Mouse (Mus musculus) gastrocnemius, adult 18-20 months (tissue): ENCODE results near the gene Grem1. TPM values are rescaled to one million over a fixed set of nuclear protein-coding genes. Genes with fewer than 3 reads are reported as not detected.

Experiments
- DNase-seq: peaks from one replicate; pipeline ENCODE4 v3.0.0; 2021; ENCODE audit warnings: low spot score
- total RNA-seq, 2 experiments: library from RNA; stranded (reverse); gene quantifications; 2 replicates each; pipeline ENCODE4 v1.2.3; 2021

Grem1 gene
- total RNA-seq, 2 experiments from 2014 or later: 0.09 TPM; not detected in 1

DNA sequence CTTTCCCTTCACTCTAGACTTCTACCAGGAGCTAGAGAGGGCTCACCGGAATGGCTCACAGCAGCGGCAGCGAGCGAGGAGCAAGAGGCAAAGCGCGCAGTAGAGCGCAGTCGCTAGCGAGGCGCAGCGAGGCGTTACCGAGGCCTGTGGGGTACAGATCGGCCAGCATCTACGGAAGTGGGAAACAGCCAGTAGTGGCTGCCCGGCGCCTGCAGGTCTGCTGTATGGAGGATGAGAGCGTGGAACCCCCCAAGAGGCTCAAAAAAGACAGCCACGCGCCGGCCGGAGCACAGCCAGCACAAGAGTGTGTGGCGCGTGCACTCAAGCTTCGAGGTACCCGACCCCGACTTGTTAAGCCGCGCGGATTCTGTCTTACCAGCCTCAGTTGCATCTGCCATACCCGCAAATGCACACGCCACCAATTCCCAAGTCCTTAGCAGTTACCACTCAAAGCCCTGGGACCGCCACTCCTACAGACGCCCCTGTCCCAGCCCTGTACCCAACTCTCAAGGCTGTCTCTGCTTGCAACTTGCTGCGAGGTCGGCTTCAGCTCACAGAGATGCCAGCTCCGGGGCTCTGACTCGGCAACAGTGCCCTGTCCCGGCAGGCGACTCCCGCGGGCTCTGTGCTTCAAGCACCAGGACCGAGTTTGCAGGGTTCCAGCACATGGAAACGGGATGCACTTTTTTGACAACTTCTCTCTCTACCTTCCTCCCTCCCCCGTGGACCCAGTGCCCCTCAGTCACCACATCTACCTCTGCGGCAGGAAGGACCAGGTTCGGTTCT lies 728 bp downstream of the Grem1 start:
- DNase-seq: no peak

DNA sequence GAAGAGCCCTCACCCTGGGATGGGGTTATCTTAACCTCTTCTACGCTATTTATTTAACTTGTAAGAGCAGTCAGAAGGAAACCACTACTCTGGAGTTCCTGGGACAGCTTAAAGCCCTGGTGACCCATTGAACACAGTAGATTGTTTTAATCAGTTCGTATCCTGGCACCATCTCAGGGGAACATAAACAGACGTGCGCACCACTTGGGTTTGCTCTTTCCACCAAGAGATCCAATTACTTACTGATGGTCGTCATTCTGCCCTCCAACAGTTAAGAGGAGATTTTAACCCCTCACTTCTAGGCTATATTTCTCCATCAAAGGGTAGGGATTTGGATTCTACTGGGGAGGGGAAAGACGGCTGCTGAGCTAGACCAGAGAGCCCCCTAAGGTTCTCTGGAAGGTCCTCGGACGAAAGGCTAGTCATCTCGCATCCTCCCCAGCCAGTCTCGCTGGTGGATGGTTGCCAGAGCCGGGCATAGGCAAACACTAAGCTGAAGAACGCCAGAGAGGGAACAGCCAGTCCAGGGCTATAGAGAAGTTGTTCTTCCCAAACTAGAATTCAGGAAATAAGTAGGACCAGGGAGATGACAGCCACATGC lies 1.4 kb downstream of the Grem1 start:
- DNase-seq: no peak

DNA sequence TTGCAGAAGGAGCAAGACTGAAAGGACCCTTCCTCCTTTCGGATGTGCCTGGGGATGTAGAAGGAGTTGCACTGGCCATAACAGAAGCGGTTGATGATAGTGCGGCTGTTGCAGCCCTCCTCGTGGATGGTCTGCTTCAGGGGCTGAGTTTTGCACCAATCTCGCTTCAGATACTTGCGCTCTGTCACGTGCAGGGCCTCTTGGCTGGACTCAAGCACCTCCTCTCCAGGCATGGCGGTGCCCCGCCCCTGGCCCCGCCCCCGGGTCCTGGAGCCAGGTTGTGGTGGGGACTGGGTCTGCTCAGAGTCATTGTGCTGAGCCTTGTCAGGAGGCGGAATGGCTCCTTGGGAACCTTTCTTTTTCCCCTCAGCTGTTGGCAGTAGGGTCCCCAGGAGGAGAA lies 8.7 kb downstream of the Grem1 start:
- DNase-seq: no peak

DNA sequence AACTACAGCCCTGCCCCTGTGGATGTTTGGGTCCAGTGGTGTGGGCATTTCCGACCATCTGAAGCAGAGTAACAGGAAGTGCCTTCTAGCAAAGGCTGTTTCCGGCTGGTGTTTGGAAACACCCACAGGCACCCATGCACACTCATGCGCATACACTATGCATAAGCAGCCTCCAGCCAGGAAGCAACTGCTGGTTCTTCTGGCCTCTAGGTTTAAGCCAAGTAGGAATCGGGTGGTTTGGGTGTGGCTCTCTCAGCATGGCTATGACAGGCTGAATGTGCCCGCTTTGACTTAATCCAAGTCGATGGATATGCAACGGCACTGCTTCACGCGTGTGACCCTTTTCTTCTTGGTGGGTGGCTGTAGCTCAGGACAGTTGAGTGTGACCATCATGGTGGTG lies 9.1 kb downstream of the Grem1 start:
- no peak for DNase-seq

DNA sequence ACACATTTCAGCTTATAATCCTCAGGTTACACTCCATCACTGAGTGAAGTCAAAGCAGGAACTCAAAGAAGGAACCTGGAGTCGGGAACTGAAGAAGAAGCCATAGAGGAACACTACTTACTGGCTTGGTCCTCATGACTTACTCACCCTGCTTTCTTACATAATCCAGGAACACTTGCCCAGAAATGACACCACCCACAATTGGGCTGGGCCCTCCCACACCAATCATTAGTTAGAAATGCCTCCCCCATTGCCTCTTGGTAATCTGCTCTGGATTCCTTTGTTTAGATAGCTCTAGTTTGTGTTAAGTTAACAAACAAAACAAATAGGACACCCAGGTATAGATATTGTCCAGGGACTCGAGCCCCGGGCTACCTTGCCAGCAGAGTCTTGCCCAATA lies 29.9 kb downstream of the Grem1 start:
- DNase-seq: no peak

DNA sequence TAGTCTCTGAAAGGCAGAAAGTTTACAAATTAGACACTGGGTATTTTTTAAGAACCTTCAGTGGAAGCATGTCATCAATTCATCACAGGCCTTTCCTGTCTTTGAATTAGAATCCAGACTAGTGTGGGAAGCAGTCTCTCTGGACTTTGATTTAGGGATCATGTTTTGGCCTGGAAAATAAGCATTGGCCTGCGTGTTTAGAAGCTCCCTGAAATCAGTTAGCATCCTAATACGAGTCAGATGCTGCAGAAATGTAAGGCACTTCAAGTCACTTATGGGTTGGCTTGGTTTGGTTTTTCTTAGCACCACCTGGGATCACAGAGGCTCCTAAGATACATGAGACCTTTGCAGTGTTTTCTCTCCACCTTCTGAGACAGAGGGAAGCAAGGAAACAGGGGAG lies 43.6 kb downstream of the Grem1 start:
- DNase-seq: no peak

DNA sequence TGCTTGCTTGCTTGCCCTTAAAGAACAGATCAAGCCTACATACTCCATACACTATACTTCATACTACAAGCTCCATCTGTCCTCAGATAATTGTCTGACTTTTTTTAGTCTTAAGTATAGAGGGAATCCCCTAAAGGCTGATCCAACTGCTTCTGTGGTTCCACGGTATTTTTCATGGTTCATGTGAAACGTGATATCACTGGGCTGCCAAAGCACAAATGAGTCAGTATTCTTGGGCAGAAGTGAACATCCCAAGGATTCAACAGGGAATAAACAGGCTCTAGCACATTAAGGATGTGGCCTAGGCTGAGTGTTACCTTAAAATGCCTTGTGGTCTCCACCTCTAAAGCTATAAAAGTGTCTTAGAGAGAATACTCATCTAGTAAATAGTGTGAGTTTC lies 45.0 kb downstream of the Grem1 start:
- DNase-seq: no peak

DNA sequence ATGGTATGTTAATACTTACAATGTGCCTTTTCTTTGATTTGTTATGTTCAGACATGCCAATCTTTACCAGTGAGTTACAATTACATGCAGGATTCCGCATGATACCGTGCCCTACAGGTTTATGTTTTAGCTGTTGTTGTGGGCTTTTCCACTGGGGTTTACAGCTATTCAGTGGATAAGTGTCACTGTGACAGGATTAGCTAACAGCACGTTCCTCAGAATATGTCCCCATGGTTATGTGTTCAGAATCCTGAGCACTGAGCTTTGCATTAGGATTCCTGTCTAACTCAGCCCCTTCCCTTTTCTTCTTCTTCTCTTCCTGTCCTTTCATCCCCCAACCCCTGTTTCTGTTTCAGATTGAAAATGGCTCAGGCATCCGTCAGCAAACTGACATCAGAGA lies 50.9 kb downstream of the Grem1 start:
- DNase-seq: no peak

DNA sequence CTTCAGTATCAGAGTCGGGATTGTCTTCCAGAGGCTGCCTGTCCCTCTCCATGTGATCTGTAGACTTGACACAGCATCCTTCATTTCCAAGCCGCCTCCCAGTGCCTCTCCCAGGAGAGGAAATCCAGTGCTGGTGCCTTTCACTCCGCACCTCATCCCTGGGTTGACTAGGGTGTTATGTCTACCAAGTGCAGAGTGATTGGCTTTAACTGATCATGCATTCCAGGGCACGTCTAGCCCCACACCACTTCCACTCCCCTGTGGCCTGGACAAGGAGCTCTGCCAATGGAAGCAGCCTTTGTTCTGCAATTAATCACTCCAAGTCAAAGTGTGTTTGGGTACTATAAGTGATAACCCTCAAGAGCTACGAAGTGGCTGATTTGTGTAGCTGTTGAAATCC lies 56.9 kb downstream of the Grem1 start:
- DNase-seq: no peak

DNA sequence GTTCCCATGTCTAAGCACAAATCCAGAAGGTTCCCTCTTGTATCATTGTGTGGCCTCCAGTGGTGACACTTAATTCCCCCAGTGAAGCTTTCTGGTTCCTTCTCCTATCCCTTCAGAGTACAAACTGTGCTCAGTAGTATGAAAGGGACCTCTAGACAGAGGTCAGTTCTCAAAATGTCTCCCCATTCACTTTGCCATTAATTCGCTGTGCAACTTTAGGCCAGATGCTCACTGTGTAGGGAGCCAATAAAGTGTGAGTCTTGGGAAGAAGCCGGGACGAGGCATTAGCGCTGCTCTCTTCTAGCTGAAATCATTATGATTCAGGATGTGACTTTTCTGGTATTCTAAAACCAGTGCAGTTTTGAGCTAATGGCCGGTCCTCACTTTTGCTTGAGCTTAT lies 61.8 kb downstream of the Grem1 start:
- DNase-seq: no peak

DNA sequence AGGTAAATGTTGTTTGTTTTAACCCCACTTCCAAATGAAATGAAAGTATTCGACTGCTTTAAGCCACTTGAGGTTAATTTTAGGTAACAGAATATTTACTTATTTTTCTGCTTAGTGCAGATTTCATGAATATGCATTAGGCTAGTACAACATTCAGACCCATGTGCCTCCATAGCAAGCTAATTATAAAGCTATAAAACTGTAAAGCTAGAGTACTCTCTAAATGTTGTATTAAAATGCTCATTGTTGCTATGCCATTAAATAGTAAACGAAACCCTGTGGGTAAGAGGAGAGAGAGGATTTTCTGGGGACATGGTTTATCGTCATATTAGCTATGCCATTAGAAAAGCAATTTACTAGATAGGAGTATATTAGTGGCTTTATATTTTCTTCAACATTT lies 62.2 kb downstream of the Grem1 start:
- DNase-seq: no peak

Other genes with a start within 250 kb of the Grem1 start
- gene Scg5, start 70.5 kb upstream of the Grem1 start, total RNA-seq: not detected
- gene Arhgap11a, start 90.0 kb upstream of the Grem1 start, total RNA-seq: under 1 TPM; 0.81 to 0.87 TPM